14 mouse cellular contexts compared by ENCODE assay signal in genomic region chr10:68490781-68491180, GRCm38 (mm10). TPM values are rescaled to one million over a fixed set of nuclear protein-coding genes. Genes with fewer than 3 reads are reported as not detected.
A peak's percentile ranks its signal among the peaks of the same experiment; 100 is the strongest.
DNase-seq lines count a peak whose midpoint lies in the region; ATAC-seq and TF ChIP-seq lines count a peak whose summit lies in the region.
"Had no signal": no experiment of that assay in that cellular context is flagged by ENCODE, and none has a peak within 500 bp of the region (broad histone marks: within the 10 kb centered on the region; RNA-seq: fewer than 3 reads in every experiment).

No protein-coding gene starts in this region.

- DNase-seq in heart, postnatal 0 days (ENCODE audit: low spot score) = peak; percentile 53
- no peak for DNase-seq in heart, postnatal 4 days
- DNase-seq in lung, embryonic 14.5 days = peak; percentile 71
- no peak for DNase-seq in lung, adult 2 months
- DNase-seq in embryonic facial prominence, embryonic 14.5 days (ENCODE audit: low spot score) = peak; percentile 80
- DNase-seq in right cerebral cortex, adult 2 months (ENCODE audit: low spot score in 2 of 2) = no peak
- no peak for DNase-seq in right cerebral cortex, postnatal 4 days
- DNase-seq: B cell, adult 2 months; cerebellum, postnatal 36 days; midbrain, embryonic 14.5 days; right cerebral cortex, adult 18-20 months had no signal

- ATAC-seq in heart, postnatal 0 days (ENCODE audit: insufficient read depth, low read depth) = no peak
- peak; percentile 60; the same call in 1 of the 2 replicates for ATAC-seq in lung, embryonic 14.5 days (ENCODE audit: insufficient read depth)
- ATAC-seq in embryonic facial prominence, embryonic 14.5 days (ENCODE audit: low read depth) = no peak
- no peak for ATAC-seq in limb, embryonic 15.5 days (ENCODE audit: insufficient number of reproducible peaks, low FRiP score, low TSS enrichment, low read depth)
- ATAC-seq: inflammation-experienced regulatory T-cells, adult 6 months; Patski had no signal

- no peaks in the 10 kb centered on the region for H3K27me3 ChIP-seq in heart, postnatal 0 days (ENCODE audit: control insufficient read depth, insufficient read depth, low read length)
- no peaks in the 10 kb centered on the region for H3K27me3 ChIP-seq in lung, embryonic 14.5 days (ENCODE audit: insufficient read depth, low read length)
- no peaks in the 10 kb centered on the region for H3K27me3 ChIP-seq in embryonic facial prominence, embryonic 14.5 days (replicated peaks; ENCODE audit: control insufficient read depth, insufficient read depth, low read length)
- H3K27me3 ChIP-seq in limb, embryonic 15.5 days = no peaks in the 10 kb centered on the region
- H3K27me3 ChIP-seq: Patski had no signal

- 0 out of 2 replicates have a peak overlapping the region, but pooled peaks have one; percentile 0 for H3K4me2 ChIP-seq in heart, postnatal 0 days (ENCODE audit: low read depth, low read length)
- no peak overlapping the region for H3K4me2 ChIP-seq in lung, embryonic 14.5 days
- no peak overlapping the region for H3K4me2 ChIP-seq in embryonic facial prominence, embryonic 14.5 days (ENCODE audit: low read depth, low read length)
- H3K4me2 ChIP-seq in limb, embryonic 15.5 days = no peak overlapping the region

- no peak overlapping the region for H3K9ac ChIP-seq in heart, postnatal 0 days (replicated peaks; ENCODE audit: low read depth, low read length)
- no peak overlapping the region for H3K9ac ChIP-seq in lung, embryonic 14.5 days
- no peak overlapping the region for H3K9ac ChIP-seq in embryonic facial prominence, embryonic 14.5 days (ENCODE audit: low read depth, low read length)
- H3K9ac ChIP-seq in limb, embryonic 15.5 days = no peak overlapping the region

- no peak overlapping the region for H3K4me3 ChIP-seq in heart, postnatal 0 days (ENCODE audit: low read depth, low read length)
- H3K4me3 ChIP-seq in lung, embryonic 14.5 days (ENCODE audit: low read depth, low read length) = no peak overlapping the region
- H3K4me3 ChIP-seq in lung, adult 2 months (replicated peaks; ENCODE audit: extremely low read depth, low read depth, low read length) = no peak overlapping the region
- no peak overlapping the region for H3K4me3 ChIP-seq in embryonic facial prominence, embryonic 14.5 days (ENCODE audit: low read depth, low read length)
- no peak overlapping the region for H3K4me3 ChIP-seq in limb, embryonic 15.5 days

- no peak for TF ChIP-seq POLR2A in lung, adult 2 months (IDR thresholded peaks at IDR 0.05; ENCODE audit: borderline replicate concordance, extremely low read depth, low read depth, low read length)

- no peak overlapping the region for H3K27ac ChIP-seq in heart, postnatal 0 days (ENCODE audit: low read depth)
- H3K27ac ChIP-seq in lung, embryonic 14.5 days (ENCODE audit: low read depth) = peak overlapping the region; percentile 61
- peak overlapping the region; percentile 16; the same call in 1 of the 2 replicates for H3K27ac ChIP-seq in embryonic facial prominence, embryonic 14.5 days (replicated peaks; ENCODE audit: low read depth, low read length)
- H3K27ac ChIP-seq in limb, embryonic 15.5 days = 0 out of 2 replicates have a peak overlapping the region, but pooled peaks have one; percentile 39

- 34% methylated on average over 6 of the region's 6 CpGs for WGBS in heart, postnatal 0 days
- WGBS in lung, embryonic 14.5 days = 44% methylated on average over 6 of the region's 6 CpGs
- 50% methylated on average over 6 of the region's 6 CpGs for WGBS in lung, adult 2 months
- 43% methylated on average over 6 of the region's 6 CpGs for whole genome bisulfite sequencing in embryonic facial prominence, embryonic 14.5 days
- WGBS in limb, embryonic 15.5 days = 24% methylated on average over 6 of the region's 6 CpGs

- no peaks in the 10 kb centered on the region for H3K4me1 ChIP-seq in heart, postnatal 0 days (ENCODE audit: control insufficient read depth, insufficient read depth)
- H3K4me1 ChIP-seq in lung, embryonic 14.5 days (ENCODE audit: insufficient read depth) = peaks cover 12% of the 10 kb centered on the region; the same call in 1 of the 2 replicates
- H3K4me1 ChIP-seq in lung, adult 2 months (ENCODE audit: control insufficient read depth, insufficient read depth, low read length) = no peaks in the 10 kb centered on the region
- H3K4me1 ChIP-seq in embryonic facial prominence, embryonic 14.5 days (ENCODE audit: control insufficient read depth, insufficient read depth, low read length) = peaks cover 15% of the 10 kb centered on the region
- peaks cover 12% of the 10 kb centered on the region; the same call in 1 of the 2 replicates for H3K4me1 ChIP-seq in limb, embryonic 15.5 days

- no peaks in the 10 kb centered on the region for H3K36me3 ChIP-seq in heart, postnatal 0 days (replicated peaks; ENCODE audit: control insufficient read depth, insufficient read depth, low read length)
- no peaks in the 10 kb centered on the region for H3K36me3 ChIP-seq in lung, embryonic 14.5 days (ENCODE audit: insufficient read depth)
- H3K36me3 ChIP-seq in embryonic facial prominence, embryonic 14.5 days (ENCODE audit: control insufficient read depth, insufficient read depth, low read length) = no peaks in the 10 kb centered on the region
- no peaks in the 10 kb centered on the region for H3K36me3 ChIP-seq in limb, embryonic 15.5 days

- TF ChIP-seq EP300 in heart, postnatal 0 days (IDR thresholded peaks at IDR 0.05; ENCODE audit: low read depth) = no peak

- no peaks in the 10 kb centered on the region for H3K9me3 ChIP-seq in heart, postnatal 0 days (replicated peaks; ENCODE audit: control insufficient read depth, low read length)
- no peaks in the 10 kb centered on the region for H3K9me3 ChIP-seq in lung, embryonic 14.5 days (ENCODE audit: low read depth, low read length)
- 0 out of 2 replicates have a peak, but pooled peaks cover 3% of the 10 kb centered on the region for H3K9me3 ChIP-seq in embryonic facial prominence, embryonic 14.5 days (ENCODE audit: control insufficient read depth, low read length)
- no peaks in the 10 kb centered on the region for H3K9me3 ChIP-seq in limb, embryonic 15.5 days

- TF ChIP-seq CTCF in heart, postnatal 0 days (IDR thresholded peaks at IDR 0.05; ENCODE audit: low read depth) = no peak
- no peak for TF ChIP-seq CTCF in lung, embryonic 14.5 days (IDR thresholded peaks at IDR 0.05; ENCODE audit: low read depth)
- no peak for TF ChIP-seq CTCF in lung, adult 2 months (IDR thresholded peaks at IDR 0.05; ENCODE audit: insufficient read depth, low read length)

RNA-seq across cellular contexts. Expression of gene Cabcoco1, which starts 50.9 kb away (rescaled TPM):
- total RNA-seq in heart, postnatal 0 days (2014; rRNA removed; ENCODE audit: low replicate concordance) = 38.9 and 46.7 TPM in 2 replicates
- 54.1 and 57.9 TPM in 2 replicates for polyA plus RNA-seq in heart, postnatal 0 days (2015; fragmentation: Nextera tagmentation; extraction: Ambion mirVana)
- 10 to 100 TPM; 30.5 to 36.1 TPM for total RNA-seq in heart, postnatal 4 days (2021)
- polyA plus RNA-seq in lung, embryonic 14.5 days (2014; fragmentation: Nextera tagmentation; extraction: Ambion mirVana) = 2.4 and 3.0 TPM in 2 replicates
- polyA plus RNA-seq in lung, adult 2 months (2012; rRNA removed) = 1.6 and 2.2 TPM in 2 replicates
- 3.5 and 4.4 TPM in 2 replicates for polyA plus RNA-seq in embryonic facial prominence, embryonic 14.5 days (2014; fragmentation: Nextera tagmentation; extraction: Ambion mirVana)
- polyA plus RNA-seq in limb, embryonic 15.5 days (2015; fragmentation: Nextera tagmentation; extraction: Ambion mirVana) = 1.5 TPM in 2 replicates
- polyA plus RNA-seq: Patski had no signal

Comparison
In these comparisons a context has a peak if more than half of its experiments do, and no peak if none do; other contexts are left out.
1. DNase-seq: peak in heart, postnatal 0 days (single experiment), lung, embryonic 14.5 days (single experiment) and embryonic facial prominence, embryonic 14.5 days (single experiment); none in heart, postnatal 4 days (single experiment), lung, adult 2 months (single experiment), right cerebral cortex, adult 2 months (0 of 2) and right cerebral cortex, postnatal 4 days (single experiment).
2. RNA of gene Cabcoco1, which starts 50.9 kb away (polyA plus RNA-seq): 54.1 to 57.9 TPM in heart, postnatal 0 days; 3.5 to 4.4 TPM in embryonic facial prominence, embryonic 14.5 days, 2.4 to 3.0 TPM in lung, embryonic 14.5 days, 1.6 to 2.2 TPM in lung, adult 2 months and 1.5 TPM in limb, embryonic 15.5 days; every median in the first group is over 10 times any median in the second.